Mouse (Mus musculus) lung, embryonic 14.5 days (tissue): Measurements from ENCODE around the gene Zscan29. TPM values are rescaled to one million over a fixed set of nuclear protein-coding genes. Genes with fewer than 3 reads are reported as not detected.

ENCODE experiments used
- ATAC-seq: fragments of 200-750 bp; cut with Nextera tagmentation; 2 replicates; pipeline ENCODE4 v1.8.0; 2017; ENCODE audit warnings: mild to moderate bottlenecking, moderate TSS enrichment, moderate library complexity; ENCODE audit not compliant: insufficient read depth
- DNase-seq: peaks from one replicate; pipeline ENCODE4 v3.0.0-alpha.2; 2015
- H3K27ac ChIP-seq: fragments of 300-500 bp; sonication (generic); 2 replicates; pipeline ENCODE4 v1.5.1; 2014; ENCODE audit warnings: low read depth, mild to moderate bottlenecking, moderate library complexity
- H3K27me3 ChIP-seq: fragments of 300-500 bp; sonication (generic); 2 replicates; pipeline ENCODE4 v1.6.1; 2014; ENCODE audit warnings: low read length, control low read depth; ENCODE audit not compliant: insufficient read depth
- H3K36me3 ChIP-seq: fragments of 300-500 bp; sonication (generic); 2 replicates; pipeline ENCODE4 v1.6.1; 2014; ENCODE audit warnings: control low read depth; ENCODE audit not compliant: insufficient read depth
- H3K4me1 ChIP-seq: fragments of 300-500 bp; sonication (generic); 2 replicates; pipeline ENCODE4 v1.6.1; 2014; ENCODE audit warnings: antibody characterized with exemption, control low read depth; ENCODE audit not compliant: insufficient read depth
- H3K4me2 ChIP-seq: fragments of 300-500 bp; sonication (generic); 2 replicates; pipeline ENCODE4 v1.6.1; 2014; ENCODE audit warnings: mild to moderate bottlenecking
- H3K4me3 ChIP-seq: fragments of 300-500 bp; sonication (generic); 2 replicates; pipeline ENCODE4 v1.5.1; 2014; ENCODE audit warnings: low read depth, low read length
- H3K9ac ChIP-seq: fragments of 300-500 bp; sonication (generic); 2 replicates; pipeline ENCODE4 v1.6.1; 2014
- H3K9me3 ChIP-seq: fragments of 300-500 bp; sonication (generic); 2 replicates; pipeline ENCODE4 v1.6.1; 2016; ENCODE audit warnings: low read depth, low read length, control low read depth
- CTCF ChIP-seq: IDR thresholded peaks from 2 replicates; pipeline ENCODE4 v1.5.1; 2016; ENCODE audit warnings: antibody characterized with exemption, low read depth
- WGBS: fragments of 180-500 bp; shearing (Covaris S2); extraction: QIAGEN DNeasy Blood & Tissue Kit; methylation state at CpG from one replicate; pipeline ENCODE4 v1.1.7; 2014; 5-methylcytosine and 5-hydroxymethylcytosine counted together
- polyA plus RNA-seq: library from polyadenylated mRNA; unstranded; fragments of >200 nt; fragmentation: Nextera tagmentation; extraction: Ambion mirVana; gene quantifications from 2 replicates; pipeline ENCODE4 v1.2.1, GENCODE M21; 2014

Zscan29 gene
- polyA plus RNA-seq: 9.7 and 10.8 TPM in 2 replicates

DNA sequence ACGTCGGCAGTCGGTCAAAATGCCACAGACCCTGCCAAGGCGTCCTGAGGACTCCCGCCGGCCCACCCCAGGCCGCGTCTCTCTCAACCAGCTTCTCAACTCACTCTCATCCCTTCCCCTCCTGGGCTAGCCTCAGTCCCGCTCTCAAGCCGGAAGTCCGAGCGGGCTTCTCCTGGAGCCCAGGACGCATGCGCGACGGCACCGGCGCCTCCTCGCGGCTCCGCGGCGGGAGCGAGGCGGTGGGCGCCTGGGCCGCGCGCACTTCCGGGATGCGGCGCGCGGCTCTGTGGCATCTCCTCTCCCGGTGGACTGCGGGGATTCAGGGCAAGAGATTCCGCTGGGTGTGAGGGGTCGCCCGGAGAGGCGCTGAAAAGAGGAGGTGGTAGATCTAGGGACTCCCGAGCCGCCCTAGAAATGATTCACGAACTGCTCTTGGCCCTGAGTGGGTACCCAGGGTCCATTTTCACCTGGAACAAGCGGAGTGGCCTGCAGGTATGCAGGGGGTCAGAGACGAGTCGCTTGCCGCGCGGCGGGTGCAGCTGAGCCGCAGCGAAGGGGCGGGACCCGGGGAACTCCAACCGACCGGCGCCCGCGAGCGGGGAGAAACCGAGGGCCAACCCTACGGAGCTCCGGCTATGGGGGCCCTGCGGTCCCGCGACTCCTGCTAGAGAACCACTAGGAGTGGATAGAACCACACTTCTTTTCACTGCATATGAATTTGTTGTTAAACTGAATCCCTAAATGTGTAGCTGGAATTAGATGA, at the start of gene Zscan29:
Gene Zscan29 (minus strand): TSS at position 146 of the 763 bp plus-strand sequence.
- peak within 1 kb of the TSS; percentile 82 for H3K4me3 ChIP-seq
- DNase-seq (peak; percentile 96), ATAC-seq (peak; percentile 97)
- no peaks in the 10 kb centered on the region for H3K27me3 ChIP-seq
- peak within 1 kb of the TSS; percentile 83 for H3K9ac ChIP-seq
- H3K4me2 ChIP-seq: peak within 1 kb of the TSS; percentile 75
- H3K9me3 ChIP-seq: no peaks in the 10 kb centered on the region
- peaks cover 31% of the 10 kb centered on the region for H3K36me3 ChIP-seq
- no peak for TF ChIP-seq CTCF
- peaks cover 7% of the 10 kb centered on the region for H3K4me1 ChIP-seq
- H3K27ac ChIP-seq: peak within 1 kb of the TSS; percentile 87
- under 1% methylated on average over 66 of the region's 66 CpGs for WGBS

DNA sequence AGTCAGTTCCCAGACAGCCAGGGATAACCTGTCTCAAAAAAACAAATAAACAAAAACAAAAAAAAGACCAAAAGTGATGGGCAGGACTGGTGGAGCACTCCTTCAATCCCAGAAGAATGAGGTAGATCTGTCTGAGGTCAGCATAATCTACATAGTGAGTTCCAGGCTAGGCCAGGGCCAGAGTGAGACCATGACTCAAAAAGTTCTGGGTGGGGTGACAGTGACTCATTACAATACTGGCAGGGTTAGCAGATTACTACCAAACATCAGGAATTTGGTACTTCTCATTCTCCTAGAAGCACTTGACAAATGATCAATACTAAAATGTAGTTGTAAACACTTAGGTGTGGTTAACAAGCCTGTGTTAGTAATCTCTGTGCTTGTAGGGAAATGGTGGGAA, 49.1 kb upstream of the Zscan29 start:
- Histone ChIP-seq H3K36me3 (peaks cover 85% of the 10 kb centered on the region), H3K4me2 (no peak overlapping the region)

DNA sequence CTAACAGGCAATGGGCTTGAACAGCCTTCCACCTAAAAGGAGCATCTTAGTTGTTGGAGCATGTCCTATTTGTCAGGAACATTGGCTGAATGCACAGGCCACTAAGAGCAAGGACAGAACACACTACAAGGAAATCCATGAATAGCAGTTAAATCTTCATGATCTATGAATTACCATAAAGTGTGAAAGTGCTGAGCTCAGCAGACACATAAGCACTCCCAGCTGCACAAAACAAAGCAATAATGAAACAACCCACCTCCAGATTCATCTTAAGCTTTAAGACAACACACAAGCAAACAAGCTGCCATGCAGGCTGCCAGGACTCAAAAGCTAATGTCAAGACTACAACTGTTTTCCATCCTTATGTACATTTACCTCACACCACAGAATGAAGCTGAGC, 48.3 kb upstream of the Zscan29 start:
- Histone ChIP-seq H3K9me3 (no peaks in the 10 kb centered on the region), H3K9ac (no peak overlapping the region), H3K4me2 (no peak overlapping the region), H3K36me3 (peaks cover 86% of the 10 kb centered on the region), H3K4me3 (no peak overlapping the region), H3K4me1 (no peaks in the 10 kb centered on the region), H3K27me3 (no peaks in the 10 kb centered on the region), H3K27ac (no peak overlapping the region)
- no peak for TF ChIP-seq CTCF
- no peak for ATAC-seq
- no peak for DNase-seq

More for the DNA sequence above, 49.1 kb upstream of the Zscan29 start:
- Histone ChIP-seq H3K4me1 (no peaks in the 10 kb centered on the region), H3K9ac (no peak overlapping the region), H3K9me3 (no peaks in the 10 kb centered on the region), H3K27me3 (no peaks in the 10 kb centered on the region), H3K4me3 (no peak overlapping the region), H3K27ac (no peak overlapping the region)
- ATAC-seq (no peak), DNase-seq (no peak)
- no peak for TF ChIP-seq CTCF

DNA sequence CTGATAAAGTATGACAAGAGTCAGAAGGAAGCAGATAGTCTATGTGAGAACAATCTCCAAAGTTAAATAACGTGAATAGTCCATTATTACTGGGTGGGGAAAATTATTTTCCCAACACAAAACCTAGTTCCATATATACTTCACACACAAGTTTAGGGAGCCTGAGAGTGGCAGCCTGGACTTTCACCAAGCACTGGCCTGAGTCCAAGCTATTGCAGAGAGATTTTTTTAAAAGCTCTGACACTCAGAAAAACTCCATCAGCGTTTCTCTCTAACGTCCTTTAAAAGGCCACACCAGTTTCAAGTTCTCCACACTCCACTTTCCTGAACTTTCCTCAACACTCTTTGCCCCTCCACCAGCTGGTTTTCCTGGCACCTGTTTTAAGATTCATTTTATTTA, 43.6 kb upstream of the Zscan29 start:
- Histone ChIP-seq H3K4me3 (no peak overlapping the region), H3K36me3 (peaks cover 82% of the 10 kb centered on the region), H3K4me1 (no peaks in the 10 kb centered on the region), H3K9me3 (no peaks in the 10 kb centered on the region), H3K4me2 (no peak overlapping the region), H3K9ac (no peak overlapping the region), H3K27me3 (no peaks in the 10 kb centered on the region), H3K27ac (no peak overlapping the region)
- WGBS: 69% methylated on average over 3 of the region's 3 CpGs
- DNase-seq (peak; percentile 7), ATAC-seq (no peak)
- no peak for TF ChIP-seq CTCF

DNA sequence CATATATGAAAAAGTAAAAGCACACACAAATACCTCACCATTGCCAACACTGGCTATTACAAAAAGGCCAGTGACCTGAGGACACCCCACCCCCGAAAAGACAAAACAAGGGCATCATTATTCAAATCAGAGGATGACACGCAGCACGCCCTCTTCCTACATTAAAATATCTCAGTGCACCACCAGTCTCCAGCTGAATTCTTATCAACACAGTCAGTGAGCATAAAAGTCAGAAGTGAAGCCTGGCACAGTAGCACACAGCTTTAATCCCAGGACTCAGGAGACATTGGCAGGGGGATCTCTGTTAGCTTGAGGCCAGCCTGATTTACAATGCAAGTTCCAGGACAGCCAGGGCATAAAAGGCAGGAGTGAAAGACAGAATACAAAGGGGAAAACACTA, 35.6 kb upstream of the Zscan29 start:
- no peak overlapping the region for H3K9ac ChIP-seq
- H3K4me1 ChIP-seq: no peaks in the 10 kb centered on the region
- no peaks in the 10 kb centered on the region for H3K9me3 ChIP-seq
- WGBS: 90% methylated on average over 3 of the region's 3 CpGs
- no peak overlapping the region for H3K27ac ChIP-seq
- DNase-seq (no peak), ATAC-seq (no peak)
- H3K4me2 ChIP-seq: no peak overlapping the region
- H3K27me3 ChIP-seq: no peaks in the 10 kb centered on the region
- peaks cover 94% of the 10 kb centered on the region for H3K36me3 ChIP-seq
- TF ChIP-seq CTCF: no peak
- no peak overlapping the region for H3K4me3 ChIP-seq

DNA sequence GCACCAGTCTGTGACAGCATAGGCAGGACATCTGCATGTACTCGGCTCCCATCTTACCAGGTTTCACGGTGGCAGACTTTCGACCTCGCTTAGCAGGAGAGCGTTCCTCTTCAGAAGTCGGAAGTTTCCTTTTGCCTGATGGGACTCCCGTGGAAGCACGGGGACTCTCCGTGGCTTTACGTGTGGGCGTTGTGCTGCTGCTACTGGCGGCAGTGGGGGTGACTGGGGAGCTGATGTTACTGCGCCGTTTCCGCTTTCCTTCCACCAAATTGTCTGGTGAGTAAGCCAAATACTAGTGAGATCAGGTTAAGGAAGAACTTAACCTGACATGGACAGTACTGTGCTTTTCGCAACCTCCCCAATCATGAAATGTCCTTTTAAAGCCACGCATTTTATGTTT, 33.4 kb upstream of the Zscan29 start:
- Histone ChIP-seq H3K27me3 (no peaks in the 10 kb centered on the region), H3K9ac (no peak overlapping the region), H3K4me1 (no peaks in the 10 kb centered on the region), H3K9me3 (no peaks in the 10 kb centered on the region), H3K27ac (no peak overlapping the region), H3K4me3 (no peak overlapping the region), H3K36me3 (peaks cover 95% of the 10 kb centered on the region), H3K4me2 (no peak overlapping the region)
- no peak for TF ChIP-seq CTCF
- 92% methylated on average over 17 of the region's 17 CpGs for WGBS
- no peak for ATAC-seq
- no peak for DNase-seq

DNA sequence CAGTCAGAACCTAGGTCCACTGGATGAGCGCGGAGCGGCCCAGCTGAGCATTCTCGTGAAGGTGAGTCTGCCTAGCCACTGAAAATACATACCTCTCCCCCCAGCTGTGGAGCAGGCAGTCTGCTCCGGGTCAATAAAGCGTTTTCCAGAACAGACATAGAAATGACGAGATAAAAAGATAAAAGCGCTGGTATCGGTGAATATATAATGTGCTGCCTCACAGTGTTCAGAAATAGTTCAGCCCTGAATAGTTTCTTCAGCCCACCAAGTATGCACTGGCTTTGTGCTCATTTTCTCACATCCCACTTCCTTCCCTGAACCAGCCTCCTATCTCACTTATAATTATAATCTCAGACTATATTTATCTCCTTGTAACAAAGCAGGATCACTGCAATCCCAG, 24.5 kb upstream of the Zscan29 start:
- Histone ChIP-seq H3K9ac (no peak overlapping the region), H3K9me3 (no peaks in the 10 kb centered on the region), H3K4me1 (no peaks in the 10 kb centered on the region), H3K4me2 (no peak overlapping the region), H3K27me3 (no peaks in the 10 kb centered on the region), H3K36me3 (peaks cover 98% of the 10 kb centered on the region), H3K27ac (no peak overlapping the region), H3K4me3 (no peak overlapping the region)
- no peak for TF ChIP-seq CTCF
- DNase-seq (no peak), ATAC-seq (no peak)
- 89% methylated on average over 9 of the region's 9 CpGs for WGBS
